Mouse (Mus musculus): Measurements from ENCODE around the gene Fgfr2. TPM values are rescaled to one million over a fixed set of nuclear protein-coding genes. Genes with fewer than 3 reads are reported as not detected.

The Fgfr2 gene
- polyA plus RNA-seq, 1 experiment = 0.17 TPM

DNA sequence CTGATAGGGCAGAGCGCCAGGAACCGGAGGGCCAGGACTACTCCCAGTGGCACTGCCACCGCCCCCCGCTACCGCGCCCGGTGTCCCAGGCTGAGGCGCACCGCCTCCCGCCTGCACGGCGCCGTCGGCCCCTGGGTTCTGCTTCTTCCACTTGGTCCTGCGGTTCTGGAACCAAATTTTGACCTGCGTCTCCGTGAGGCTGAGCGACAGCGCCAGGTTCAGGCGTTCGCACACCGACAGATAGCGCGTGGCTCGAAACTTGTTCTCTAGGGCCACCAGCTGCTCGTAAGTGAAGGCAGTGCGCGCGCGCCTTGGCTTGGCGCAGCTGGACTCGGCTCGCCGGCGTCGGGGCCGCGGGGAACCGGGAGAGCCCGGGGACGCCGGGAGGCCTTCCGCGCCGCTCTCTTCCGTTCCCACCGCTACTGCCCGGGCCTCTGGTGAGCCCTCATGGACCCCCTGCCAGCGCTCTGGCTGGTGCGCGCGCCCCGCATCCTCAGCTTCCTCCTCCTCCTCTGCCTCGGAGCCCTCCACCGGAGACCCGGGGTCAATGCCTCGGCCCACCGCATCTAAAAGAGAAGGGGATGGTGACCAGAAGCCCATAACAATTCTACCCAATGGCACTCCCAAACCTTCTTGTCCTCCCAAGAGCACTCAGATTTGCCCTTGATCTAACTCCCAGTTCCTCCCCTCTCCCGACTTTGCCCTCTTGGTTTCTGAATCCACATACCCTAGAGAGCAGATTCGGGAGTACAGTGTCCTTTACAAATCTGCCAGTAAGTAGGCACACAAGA is 525.7 kb downstream of the Fgfr2 start:
- H3ac ChIP-seq (ENCODE audit: control insufficient read depth, insufficient read length) = no peak overlapping the region
- peaks cover 63% of the 10 kb centered on the region for H3K27me3 ChIP-seq (ENCODE audit: control insufficient read depth, insufficient read depth, insufficient read length)

DNA sequence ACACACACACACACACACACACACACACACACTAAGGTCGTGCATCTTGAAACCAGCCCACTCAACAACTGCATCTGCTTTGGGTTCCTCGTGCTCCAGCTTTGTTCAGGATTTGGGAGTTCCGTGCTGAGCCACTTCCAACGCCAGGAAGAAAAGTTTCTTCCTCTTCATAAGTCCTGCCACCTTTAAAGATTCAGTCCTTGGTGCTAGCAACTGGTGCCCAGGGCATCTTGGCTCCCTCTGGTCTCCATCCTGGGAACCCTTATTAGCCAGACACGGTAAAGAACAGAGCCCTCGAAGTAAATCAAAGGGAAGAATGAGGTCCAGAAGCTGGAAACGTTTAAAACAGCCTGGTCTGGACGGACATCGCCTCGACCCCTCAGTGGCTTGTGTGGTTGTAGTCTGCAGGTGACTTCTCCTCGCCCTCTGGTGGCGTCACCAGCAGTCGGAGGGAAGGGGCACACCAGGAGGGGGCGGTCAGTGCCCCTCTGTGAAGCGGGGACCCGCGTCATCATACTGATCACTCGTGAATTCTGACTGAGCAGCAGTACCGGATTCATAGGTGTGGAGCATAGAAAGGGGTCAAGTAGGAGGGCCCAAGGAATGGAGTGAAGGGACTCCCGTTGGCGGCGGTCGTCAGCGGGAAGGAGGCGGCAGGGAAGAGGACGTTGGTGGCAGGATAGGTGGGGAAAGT is 526.4 kb downstream of the Fgfr2 start:
- TF ChIP-seq SRF (IDR thresholded peaks at IDR 0.05; ENCODE audit: control insufficient read depth, insufficient read length, low read depth) = no peak
- TF ChIP-seq MYOD1 (IDR thresholded peaks at IDR 0.05; ENCODE audit: control insufficient read depth in 1 of 3, insufficient read length in 2 of 3, low read depth in 2 of 3) = no peak
- no peak for TF ChIP-seq USF1 (IDR thresholded peaks at IDR 0.05; ENCODE audit: low read depth)
- no peak for TF ChIP-seq REST (IDR thresholded peaks at IDR 0.05; ENCODE audit: insufficient read depth, insufficient read length)
- TF ChIP-seq POLR2AphosphoS2 (IDR thresholded peaks at IDR 0.05; ENCODE audit: insufficient read length, low read depth) = no peak
- TF ChIP-seq E2F4 (IDR thresholded peaks at IDR 0.05; ENCODE audit: insufficient read depth) = no peak
- TF ChIP-seq POLR2A (IDR thresholded peaks at IDR 0.05; ENCODE audit: insufficient read length, low read depth) = no peak
- TF ChIP-seq MAX (IDR thresholded peaks at IDR 0.05; ENCODE audit: low read depth) = no peak
- TF ChIP-seq MYOG (IDR thresholded peaks at IDR 0.05; ENCODE audit: control insufficient read depth in 1 of 3, insufficient read depth in 1 of 3, insufficient read length in 2 of 3, low read depth in 2 of 3) = no peak
- no peak for TF ChIP-seq CEBPB (IDR thresholded peaks at IDR 0.05; ENCODE audit: insufficient read depth, poor library complexity, severe bottlenecking)
- no peak for TF ChIP-seq TCF12 (IDR thresholded peaks at IDR 0.05; ENCODE audit: insufficient read depth, poor library complexity, severe bottlenecking)
- no peak for TF ChIP-seq TCF3 (IDR thresholded peaks at IDR 0.05; ENCODE audit: insufficient read length, low read depth)
- H3K4me3 ChIP-seq = no peak overlapping the region
- H3K4me2 ChIP-seq (ENCODE audit: low read depth) = no peak overlapping the region
- peaks cover 58% of the 10 kb centered on the region for H3K27me3 ChIP-seq (ENCODE audit: control insufficient read depth, insufficient read depth, insufficient read length)
- no peaks in the 10 kb centered on the region for H3K36me3 ChIP-seq (ENCODE audit: control insufficient read depth, insufficient read depth)
- H3ac ChIP-seq (ENCODE audit: control insufficient read depth, insufficient read length) = no peak overlapping the region
- no peaks in the 10 kb centered on the region for H3K79me2 ChIP-seq (ENCODE audit: control insufficient read depth, insufficient read depth)

More for the DNA sequence above, 525.7 kb downstream of the Fgfr2 start:
- H3K4me2 ChIP-seq (ENCODE audit: low read depth) = no peak overlapping the region
- no peaks in the 10 kb centered on the region for H3K79me2 ChIP-seq (ENCODE audit: control insufficient read depth, insufficient read depth)
- no peaks in the 10 kb centered on the region for H3K36me3 ChIP-seq (ENCODE audit: control insufficient read depth, insufficient read depth)
- no peak for TF ChIP-seq MAX (IDR thresholded peaks at IDR 0.05; ENCODE audit: low read depth)
- no peak for TF ChIP-seq POLR2AphosphoS2 (IDR thresholded peaks at IDR 0.05; ENCODE audit: insufficient read length, low read depth)
- no peak for TF ChIP-seq POLR2A (IDR thresholded peaks at IDR 0.05; ENCODE audit: insufficient read length, low read depth)
- no peak for TF ChIP-seq CEBPB (IDR thresholded peaks at IDR 0.05; ENCODE audit: insufficient read depth, poor library complexity, severe bottlenecking)
- no peak for TF ChIP-seq REST (IDR thresholded peaks at IDR 0.05; ENCODE audit: insufficient read depth, insufficient read length)
- TF ChIP-seq TCF12 (IDR thresholded peaks at IDR 0.05; ENCODE audit: insufficient read depth, poor library complexity, severe bottlenecking) = no peak
- TF ChIP-seq USF1 (IDR thresholded peaks at IDR 0.05; ENCODE audit: low read depth) = no peak
- H3K4me3 ChIP-seq = no peak overlapping the region

DNA sequence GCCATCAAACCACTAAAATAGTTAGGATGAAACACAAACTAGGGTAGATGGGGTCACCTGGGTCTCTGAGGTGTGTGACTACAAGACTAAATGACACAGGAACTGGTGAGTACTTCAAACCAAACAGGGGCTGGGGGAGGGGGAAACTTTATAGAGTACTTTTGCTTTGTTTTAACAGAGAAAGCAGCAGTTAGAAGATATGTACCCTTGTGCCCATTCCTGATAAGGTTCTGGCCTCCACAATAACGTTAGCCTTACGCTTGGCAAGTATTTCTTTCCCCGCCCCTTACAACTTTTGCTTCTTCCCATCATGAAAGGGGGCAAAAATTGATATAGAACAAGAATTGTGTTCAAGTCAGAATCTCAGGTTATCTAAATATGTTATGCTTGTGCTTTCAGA is 527.4 kb downstream of the Fgfr2 start:
- TF ChIP-seq SRF (IDR thresholded peaks at IDR 0.05; ENCODE audit: control insufficient read depth, insufficient read length, low read depth) = no peak
- TF ChIP-seq MYOD1 (IDR thresholded peaks at IDR 0.05; ENCODE audit: control insufficient read depth in 1 of 3, insufficient read length in 2 of 3, low read depth in 2 of 3) = no peak
- H3K79me2 ChIP-seq (ENCODE audit: control insufficient read depth, insufficient read depth) = no peaks in the 10 kb centered on the region
- H3K36me3 ChIP-seq (ENCODE audit: control insufficient read depth, insufficient read depth) = no peaks in the 10 kb centered on the region
- H3K4me2 ChIP-seq (ENCODE audit: low read depth) = no peak overlapping the region
- H3ac ChIP-seq (ENCODE audit: control insufficient read depth, insufficient read length) = no peak overlapping the region
- H3K27me3 ChIP-seq (ENCODE audit: control insufficient read depth, insufficient read depth, insufficient read length) = peaks cover 61% of the 10 kb centered on the region
- no peak overlapping the region for H3K4me3 ChIP-seq

DNA sequence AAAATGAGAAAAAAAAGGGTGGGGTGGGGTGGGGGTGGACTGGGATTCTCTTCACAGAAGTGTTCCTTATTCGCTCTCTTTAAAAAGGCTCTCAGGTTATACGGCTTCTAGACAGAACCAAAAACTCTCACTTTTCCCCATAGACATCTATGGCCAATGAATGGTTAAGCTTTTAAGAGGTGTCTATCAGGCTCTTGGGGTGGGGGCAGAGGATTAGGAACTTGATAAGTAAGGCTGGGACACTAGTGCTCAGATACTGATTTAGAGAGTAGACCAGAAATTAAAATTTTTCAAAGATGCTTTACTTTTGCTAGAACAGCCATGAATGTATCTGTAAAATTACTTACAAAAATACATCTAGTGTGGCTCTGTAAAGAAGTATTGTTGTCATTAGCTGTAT is 528.8 kb downstream of the Fgfr2 start:
- Histone ChIP-seq H3K79me2 (ENCODE audit: control insufficient read depth, insufficient read depth) (no peaks in the 10 kb centered on the region), H3ac (ENCODE audit: control insufficient read depth, insufficient read length) (no peak overlapping the region), H3K4me3 (no peak overlapping the region), H3K4me2 (ENCODE audit: low read depth) (no peak overlapping the region), H3K36me3 (ENCODE audit: control insufficient read depth, insufficient read depth) (no peaks in the 10 kb centered on the region), H3K27me3 (ENCODE audit: control insufficient read depth, insufficient read depth, insufficient read length) (peaks cover 50% of the 10 kb centered on the region)
- no peak for TF ChIP-seq MAX (IDR thresholded peaks at IDR 0.05; ENCODE audit: low read depth)
- no peak for TF ChIP-seq MYOG (IDR thresholded peaks at IDR 0.05; ENCODE audit: control insufficient read depth in 1 of 3, insufficient read depth in 1 of 3, insufficient read length in 2 of 3, low read depth in 2 of 3)
- TF ChIP-seq MYOD1 (IDR thresholded peaks at IDR 0.05; ENCODE audit: control insufficient read depth in 1 of 3, insufficient read length in 2 of 3, low read depth in 2 of 3) = no peak
- no peak for TF ChIP-seq SRF (IDR thresholded peaks at IDR 0.05; ENCODE audit: control insufficient read depth, insufficient read length, low read depth)
- TF ChIP-seq USF1 (IDR thresholded peaks at IDR 0.05; ENCODE audit: low read depth) = no peak
- TF ChIP-seq POLR2A (IDR thresholded peaks at IDR 0.05; ENCODE audit: insufficient read length, low read depth) = no peak
- no peak for TF ChIP-seq REST (IDR thresholded peaks at IDR 0.05; ENCODE audit: insufficient read depth, insufficient read length)
- no peak for TF ChIP-seq E2F4 (IDR thresholded peaks at IDR 0.05; ENCODE audit: insufficient read depth)
- TF ChIP-seq CEBPB (IDR thresholded peaks at IDR 0.05; ENCODE audit: insufficient read depth, poor library complexity, severe bottlenecking) = no peak
- no peak for TF ChIP-seq TCF3 (IDR thresholded peaks at IDR 0.05; ENCODE audit: insufficient read length, low read depth)
- TF ChIP-seq TCF12 (IDR thresholded peaks at IDR 0.05; ENCODE audit: insufficient read depth, poor library complexity, severe bottlenecking) = no peak
- no peak for TF ChIP-seq POLR2AphosphoS2 (IDR thresholded peaks at IDR 0.05; ENCODE audit: insufficient read length, low read depth)
